Mouse (Mus musculus) gastrocnemius, adult 2 months (tissue): ENCODE results near the gene Glce. TPM values are rescaled to one million over a fixed set of nuclear protein-coding genes. Genes with fewer than 3 reads are reported as not detected.

Source experiments
- DNase-seq: peaks from one replicate; pipeline ENCODE4 v3.0.0; 2022
- H3K27ac ChIP-seq: fragments of 200-600 bp; 2 replicates; pipeline ENCODE4 v1.8.1; 2022; ENCODE audit warnings: mild to moderate bottlenecking
- H3K4me3 ChIP-seq: fragments of 200-600 bp; 2 replicates; pipeline ENCODE4 v1.8.1; 2022; ENCODE audit warnings: mild to moderate bottlenecking, moderate library complexity
- CTCF ChIP-seq: fragments of 200-600 bp; IDR thresholded peaks from 2 replicates; pipeline ENCODE4 v1.8.1; 2022; ENCODE audit warnings: antibody characterized with exemption, mild to moderate bottlenecking, moderate library complexity
- intact Hi-C: fragments of 180-260 bp; cut with DNase I; formaldehyde crosslinking; loops from one replicate; pipeline ENCODE4 v1.15.1; 2025
- total RNA-seq, 2 experiments: library from RNA; stranded (reverse); gene quantifications; 2 replicates each; pipeline ENCODE4 v1.2.3; 2021

Glce gene
- total RNA-seq, 2 experiments from 2014 or later = 6.1 to 8.9 TPM

DNA sequence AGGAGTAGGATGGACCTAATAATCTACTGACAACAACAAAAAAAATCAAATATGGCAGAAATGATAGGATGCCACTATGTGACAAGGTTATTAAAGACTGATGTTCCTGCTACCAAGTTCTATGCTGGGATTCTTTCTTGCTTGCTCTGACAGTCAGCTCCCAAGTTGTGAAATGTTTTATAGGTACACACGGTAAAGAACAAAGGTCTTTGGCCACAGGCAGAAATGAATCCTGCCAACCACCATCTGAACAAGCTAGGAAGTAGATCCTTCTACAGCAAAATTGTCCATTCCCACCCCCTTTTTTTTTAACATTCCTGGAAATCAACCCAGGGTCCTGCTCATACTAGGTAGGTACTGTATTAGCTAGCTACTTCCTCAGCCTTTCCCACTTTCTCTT, 25.9 kb downstream of the Glce start:
- DNase-seq = no peak
- Histone ChIP-seq H3K27ac (no peak overlapping the region), H3K4me3 (no peak overlapping the region)
- TF ChIP-seq CTCF = no peak
- intact Hi-C loops = no loop called here

DNA sequence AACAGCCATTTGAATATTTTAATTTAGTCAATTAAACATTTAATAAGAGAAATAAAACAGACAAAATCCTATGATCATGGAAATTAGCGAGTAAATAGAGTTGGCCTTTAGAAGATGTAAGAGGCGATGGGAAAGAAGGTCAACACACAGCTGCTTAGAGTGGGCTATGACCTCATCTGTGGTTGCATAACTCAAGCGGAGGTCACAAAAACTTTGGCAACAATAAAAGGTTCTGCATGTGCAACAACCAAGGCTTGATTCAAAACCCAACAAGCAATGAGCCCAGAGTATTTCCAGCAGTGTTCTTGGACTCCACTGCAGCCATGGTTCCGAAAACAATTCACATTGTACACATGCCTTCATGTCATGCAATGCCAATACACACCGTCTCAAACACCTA, 30.9 kb downstream of the Glce start:
- TF ChIP-seq CTCF = no peak
- H3K27ac ChIP-seq = peak overlapping the region; percentile 28
- peak; percentile 47 for DNase-seq

GRCm38 (mm10) chr9:62085548-62085947, 36.9 kb downstream of the Glce start:
- no peak for TF ChIP-seq CTCF
- DNase-seq = no peak
- intact Hi-C loops = no loop called here
- Histone ChIP-seq H3K4me3 (no peak overlapping the region), H3K27ac (no peak overlapping the region)

More for the DNA sequence above, 30.9 kb downstream of the Glce start:
- intact Hi-C loops = no loop called here
- no peak overlapping the region for H3K4me3 ChIP-seq

DNA sequence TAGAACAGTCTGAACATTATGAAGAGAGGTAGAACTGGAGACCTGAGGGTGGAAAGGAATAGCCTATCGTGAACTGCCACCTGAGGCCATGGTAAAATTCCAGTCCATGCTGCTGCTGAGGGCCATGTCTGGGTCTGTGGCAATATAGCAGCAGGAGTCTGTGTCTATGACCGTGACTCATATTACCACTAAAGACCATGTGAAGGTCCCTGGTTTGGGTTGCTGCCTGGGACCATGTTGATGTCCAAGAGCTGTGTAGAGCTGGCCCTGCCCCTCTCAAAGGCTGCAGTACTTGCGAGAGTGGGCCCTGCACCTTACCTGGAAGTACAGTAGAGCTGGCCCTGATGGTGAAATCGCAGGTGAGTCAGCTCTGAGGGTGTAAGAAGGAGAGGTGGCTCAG, 37.6 kb downstream of the Glce start:
- H3K27ac ChIP-seq = peak overlapping the region; percentile 43; the same call in 1 of the 2 replicates
- H3K4me3 ChIP-seq = no peak overlapping the region
- intact Hi-C loops = no loop called here
- TF ChIP-seq CTCF = no peak
- DNase-seq = peak; percentile 20

GRCm38 (mm10) chr9:62082986-62083385, 39.5 kb downstream of the Glce start:
- DNase-seq = no peak
- Histone ChIP-seq H3K27ac (no peak overlapping the region), H3K4me3 (no peak overlapping the region)
- no peak for TF ChIP-seq CTCF
- intact Hi-C loops = no loop called here

DNA sequence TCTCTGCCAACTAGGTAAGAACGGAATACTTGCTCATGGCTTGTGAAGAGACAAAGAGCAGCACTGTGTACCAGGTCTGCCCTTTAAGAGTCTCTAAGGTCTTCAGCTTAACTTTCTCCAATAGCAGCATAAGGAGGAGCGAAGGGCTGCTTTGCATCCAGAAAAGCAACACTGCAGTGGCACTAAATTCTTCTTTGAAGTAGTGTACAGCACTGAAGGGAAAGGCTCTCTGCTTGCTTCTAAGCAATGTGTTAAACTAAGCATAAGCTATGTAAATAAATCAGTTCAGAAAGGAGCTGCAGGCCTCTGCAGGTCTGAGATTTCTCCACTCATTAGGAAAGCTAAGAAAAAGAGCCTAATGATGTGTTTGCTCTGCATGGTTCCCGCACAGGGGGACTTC, 40.9 kb downstream of the Glce start:
- TF ChIP-seq CTCF = no peak
- intact Hi-C loops = no loop called here
- Histone ChIP-seq H3K27ac (no peak overlapping the region), H3K4me3 (no peak overlapping the region)
- no peak for DNase-seq

DNA sequence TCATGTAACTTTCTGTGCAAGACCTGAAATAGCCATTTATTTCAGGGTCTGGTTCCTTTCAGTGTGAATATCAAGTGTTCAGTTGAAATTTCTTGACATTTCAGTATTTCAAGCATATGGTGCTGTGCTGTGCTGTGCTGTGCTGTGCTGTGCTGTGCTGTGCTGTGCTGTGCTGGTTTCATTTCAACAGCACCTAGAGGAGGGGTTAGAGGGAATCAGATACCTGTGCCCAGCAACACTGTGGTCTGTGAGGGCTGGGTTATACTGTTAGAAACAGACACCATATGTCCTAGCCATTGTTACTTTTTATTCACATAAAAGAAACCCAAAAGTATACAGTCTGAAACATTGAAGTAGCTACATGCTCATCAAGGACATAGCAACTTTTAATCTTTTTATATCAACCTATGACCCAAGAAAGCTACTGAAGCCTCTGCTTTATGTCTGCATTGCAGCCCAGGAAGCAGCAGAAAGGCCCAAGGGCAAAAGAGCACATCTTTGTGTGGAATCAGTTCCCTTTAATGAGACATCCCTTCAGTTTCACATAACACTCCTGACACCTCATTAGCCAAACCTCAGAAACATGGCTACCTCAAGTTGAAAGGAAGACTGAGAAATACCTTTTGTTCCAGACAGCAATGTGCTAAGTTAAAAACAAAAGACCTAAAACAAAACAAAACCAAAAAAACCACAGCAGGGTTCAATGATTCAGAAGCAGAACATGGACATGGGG, 42.3 kb downstream of the Glce start:
- no peak for TF ChIP-seq CTCF
- no peak for DNase-seq
- intact Hi-C loops = no loop called here
- Histone ChIP-seq H3K4me3 (no peak overlapping the region), H3K27ac (no peak overlapping the region)

DNA sequence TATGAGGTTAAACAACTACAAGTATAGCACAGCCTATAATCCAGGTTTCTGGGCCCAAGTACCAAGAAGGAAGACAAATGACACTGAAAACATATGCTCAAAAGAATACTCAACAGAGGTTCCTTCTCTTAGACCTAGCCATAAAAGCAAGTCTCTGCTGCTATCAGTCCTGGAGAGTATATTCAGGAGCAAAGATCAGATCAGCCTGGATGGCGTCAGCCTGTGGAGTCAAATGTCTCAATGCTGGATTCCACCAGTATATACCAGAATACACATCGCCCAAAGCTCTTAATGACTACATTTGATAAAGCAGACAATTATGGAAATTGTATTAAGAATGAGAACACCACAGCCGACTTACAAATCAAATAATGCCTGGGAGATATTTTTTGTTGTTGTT, 60.2 kb downstream of the Glce start:
- intact Hi-C loops = no loop called here
- no peak for DNase-seq
- H3K27ac ChIP-seq = no peak overlapping the region
- no peak overlapping the region for H3K4me3 ChIP-seq
- TF ChIP-seq CTCF = no peak

- intact Hi-C loops = no loop called here
- H3K27ac ChIP-seq = no peak overlapping the region
- no peak for DNase-seq
- no peak overlapping the region for H3K4me3 ChIP-seq
- no peak for TF ChIP-seq CTCF
Observed at GRCm38 (mm10) chr9:62060431-62060830, 62.0 kb downstream of the Glce start.

DNA sequence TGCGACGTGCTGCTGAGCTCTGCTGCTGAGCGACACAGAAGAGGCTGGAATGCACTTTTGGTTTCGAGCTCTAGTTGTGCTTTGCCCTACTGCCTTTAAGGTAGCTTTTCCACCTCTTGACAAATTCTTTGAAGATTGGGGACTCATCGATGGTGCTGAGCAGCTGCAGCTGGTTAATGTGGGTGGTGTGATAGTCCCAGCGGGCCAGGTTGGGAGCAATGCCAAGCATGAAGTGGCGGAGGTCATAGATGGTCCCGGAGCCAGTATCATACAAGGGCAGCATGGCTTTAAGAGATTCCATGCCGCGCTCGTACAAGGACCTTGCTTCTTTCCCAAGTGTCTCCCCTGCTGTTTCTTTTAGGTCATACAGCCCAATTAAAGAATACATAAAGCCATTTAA, 62.5 kb downstream of the Glce start:
- intact Hi-C loops = no loop called here
- Histone ChIP-seq H3K27ac (no peak overlapping the region), H3K4me3 (peak overlapping the region; percentile 23)
- no peak for TF ChIP-seq CTCF
- no peak for DNase-seq

- H3K27ac ChIP-seq = no peak overlapping the region
- intact Hi-C loops = no loop called here
- H3K4me3 ChIP-seq = no peak overlapping the region
- TF ChIP-seq CTCF = no peak
- no peak for DNase-seq
Observed at GRCm38 (mm10) chr9:62057881-62058506, 64.5 kb downstream of the Glce start.

DNA sequence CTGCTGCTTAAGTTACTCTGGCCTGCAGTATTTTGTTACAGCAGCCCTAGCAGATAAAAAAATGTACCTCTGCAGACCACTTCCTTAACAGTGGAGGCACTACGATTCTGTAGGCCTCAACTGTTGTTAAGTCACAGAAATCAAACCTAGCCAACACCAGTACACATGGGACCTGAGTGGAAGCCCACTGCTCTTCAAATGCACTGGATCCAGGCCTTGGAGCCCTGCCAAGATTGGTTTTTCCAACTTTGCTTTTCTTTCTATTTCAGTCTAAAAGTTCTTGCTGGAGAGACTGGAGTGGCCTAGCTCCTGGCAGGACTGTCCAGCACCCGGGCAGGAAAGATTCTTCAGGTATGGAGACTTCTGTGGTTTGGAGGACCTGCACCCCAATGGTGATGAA, 66.2 kb downstream of the Glce start:
- no peak for DNase-seq
- no peak for TF ChIP-seq CTCF
- H3K27ac ChIP-seq = no peak overlapping the region
- intact Hi-C loops = no loop called here
- no peak overlapping the region for H3K4me3 ChIP-seq

GRCm38 (mm10) chr9:62050801-62051200, 71.7 kb downstream of the Glce start:
- H3K27ac ChIP-seq = no peak overlapping the region
- intact Hi-C loops = no loop called here
- H3K4me3 ChIP-seq = no peak overlapping the region
- no peak for DNase-seq
- peak; percentile 48 for TF ChIP-seq CTCF

DNA sequence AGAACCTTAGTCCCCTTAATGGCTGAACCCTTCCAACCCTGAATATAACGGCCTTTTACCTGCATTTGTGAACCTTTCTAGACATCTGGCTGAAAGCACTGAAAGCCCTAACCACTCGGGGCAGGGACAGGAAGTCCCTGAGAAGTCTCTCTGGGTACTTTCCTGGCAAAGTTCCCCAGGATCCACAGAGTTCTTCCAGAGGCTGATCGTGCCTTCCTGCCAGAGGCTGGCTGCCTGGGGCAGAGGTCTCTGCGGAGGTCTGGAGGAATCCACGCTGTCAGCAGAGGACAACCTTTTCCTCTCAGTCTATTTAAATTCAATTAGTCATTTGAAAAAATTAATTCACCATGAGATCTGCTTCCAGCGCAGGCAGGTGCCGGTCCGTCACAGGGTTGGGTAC, 73.3 kb downstream of the Glce start:
- no peak overlapping the region for H3K4me3 ChIP-seq
- no peak for DNase-seq
- no peak for TF ChIP-seq CTCF
- intact Hi-C loops = no loop called here
- H3K27ac ChIP-seq = no peak overlapping the region
